13 mouse cellular contexts compared by ENCODE assay signal in genomic region chr3:42227679-42228398, GRCm38 (mm10).
DNase-seq lines count a peak whose midpoint lies in the region; ATAC-seq lines count a peak whose summit lies in the region.
"Had no signal": no experiment of that assay in that cellular context is flagged by ENCODE, and none has a peak within 500 bp of the region (broad histone marks: within the 10 kb centered on the region; RNA-seq: fewer than 3 reads in every experiment).

No protein-coding gene starts in this region.

- DNase-seq in hindbrain, embryonic 14.5 days (ENCODE audit: low spot score), result peak; percentile 62
- peak; percentile 88 to 90 for DNase-seq in cerebellum, postnatal 10 days
- DNase-seq in layer of hippocampus, adult 9-10 months (ENCODE audit: low spot score), result peak; percentile 40
- DNase-seq in right cerebral cortex, postnatal 25 days, result peak; percentile 45
- no peak for DNase-seq in spleen, postnatal 10 days (ENCODE audit: low spot score in 2 of 2)
- DNase-seq in urinary bladder, postnatal 4 days (ENCODE audit: low spot score in 2 of 2), result no peak
- no peak for DNase-seq in adrenal gland, postnatal 25 days
- DNase-seq: gastrocnemius, postnatal 25 days; liver had no signal

- no peak overlapping the region for H3K9ac ChIP-seq in hindbrain, embryonic 14.5 days
- no peak overlapping the region for H3K9ac ChIP-seq in hindbrain, embryonic 12.5 days
- H3K9ac ChIP-seq: embryonic facial prominence, embryonic 15.5 days; neural tube, embryonic 12.5 days had no signal

- no peaks in the 10 kb centered on the region for H3K36me3 ChIP-seq in hindbrain, embryonic 14.5 days (replicated peaks; ENCODE audit: control insufficient read depth, insufficient read depth)
- no peaks in the 10 kb centered on the region for H3K36me3 ChIP-seq in hindbrain, embryonic 12.5 days
- H3K36me3 ChIP-seq: embryonic facial prominence, embryonic 15.5 days; neural tube, embryonic 12.5 days had no signal

- no peaks in the 10 kb centered on the region for H3K9me3 ChIP-seq in hindbrain, embryonic 14.5 days (ENCODE audit: control insufficient read depth, low read length)
- no peaks in the 10 kb centered on the region for H3K9me3 ChIP-seq in hindbrain, embryonic 12.5 days (replicated peaks)
- H3K9me3 ChIP-seq: embryonic facial prominence, embryonic 15.5 days; neural tube, embryonic 12.5 days had no signal

- H3K4me3 ChIP-seq in hindbrain, embryonic 14.5 days (replicated peaks; ENCODE audit: low read length), result no peak overlapping the region
- no peak overlapping the region for H3K4me3 ChIP-seq in hindbrain, embryonic 12.5 days
- H3K4me3 ChIP-seq: embryonic facial prominence, embryonic 15.5 days; neural tube, embryonic 12.5 days had no signal

- H3K4me1 ChIP-seq in hindbrain, embryonic 14.5 days (replicated peaks; ENCODE audit: control insufficient read depth, insufficient read depth, low read length), result no peaks in the 10 kb centered on the region; the same call in 1 of the 2 replicates
- H3K4me1 ChIP-seq in hindbrain, embryonic 12.5 days, result no peaks in the 10 kb centered on the region
- H3K4me1 ChIP-seq: embryonic facial prominence, embryonic 15.5 days; neural tube, embryonic 12.5 days had no signal

- no peak overlapping the region for H3K4me2 ChIP-seq in hindbrain, embryonic 14.5 days (replicated peaks)
- H3K4me2 ChIP-seq in hindbrain, embryonic 12.5 days (replicated peaks), result no peak overlapping the region
- H3K4me2 ChIP-seq: embryonic facial prominence, embryonic 15.5 days; neural tube, embryonic 12.5 days had no signal

- peak; percentile 68 for ATAC-seq in hindbrain, embryonic 14.5 days (ENCODE audit: low FRiP score)
- no peak for ATAC-seq in hindbrain, embryonic 12.5 days (ENCODE audit: low FRiP score)
- ATAC-seq: Patski had no signal

- no peak overlapping the region for H3K27ac ChIP-seq in hindbrain, embryonic 14.5 days
- no peak overlapping the region for H3K27ac ChIP-seq in hindbrain, embryonic 12.5 days
- H3K27ac ChIP-seq: embryonic facial prominence, embryonic 15.5 days; neural tube, embryonic 12.5 days had no signal

- no peaks in the 10 kb centered on the region for H3K27me3 ChIP-seq in hindbrain, embryonic 14.5 days (ENCODE audit: control insufficient read depth, insufficient read depth, low read length)
- H3K27me3 ChIP-seq in hindbrain, embryonic 12.5 days, result no peaks in the 10 kb centered on the region
- H3K27me3 ChIP-seq: embryonic facial prominence, embryonic 15.5 days; neural tube, embryonic 12.5 days; Patski had no signal

- WGBS in hindbrain, embryonic 14.5 days, result 75% methylated on average over 4 of the region's 4 CpGs
- WGBS in hindbrain, embryonic 12.5 days, result 86% methylated on average over 4 of the region's 4 CpGs

Comparison
In these comparisons a context has a peak if more than half of its experiments do, and no peak if none do; other contexts are left out.
1. DNase-seq: peak in hindbrain, embryonic 14.5 days (single experiment), cerebellum, postnatal 10 days (2 of 2), layer of hippocampus, adult 9-10 months (single experiment) and right cerebral cortex, postnatal 25 days (single experiment); none in spleen, postnatal 10 days (0 of 2), urinary bladder, postnatal 4 days (0 of 2) and adrenal gland, postnatal 25 days (single experiment).